Mouse (Mus musculus): ENCODE measurements around the gene 2210011C24Rik. TPM values are rescaled to one million over a fixed set of nuclear protein-coding genes. Genes with fewer than 3 reads are reported as not detected.
"Not testable (repeated sequence)": the region's sequence is repeated elsewhere in the genome, so short reads cannot be mapped to it uniquely, and the experiment has no call there.

Gene 2210011C24Rik
- polyA plus RNA-seq, 2 experiments: 1.1 to 2.0 TPM

GRCm38 (mm10) chr8:83994030-83994429, 17.9 kb downstream of the 2210011C24Rik start:
- H3K9me3 ChIP-seq (ENCODE audit: control insufficient read depth, low read length): no peaks in the 10 kb centered on the region
- 78% methylated on average over 3 of the region's 3 CpGs for WGBS
- no peak overlapping the region for H3K4me3 ChIP-seq (replicated peaks; ENCODE audit: low read length)
- no peak for ATAC-seq (ENCODE audit: low FRiP score, low read depth)
- H3K36me3 ChIP-seq (ENCODE audit: control insufficient read depth, insufficient read depth, low read length): peaks cover 50% of the 10 kb centered on the region
- no peak overlapping the region for H3K9ac ChIP-seq (ENCODE audit: low read depth, low read length, severe bottlenecking)
- H3K4me1 ChIP-seq (ENCODE audit: control insufficient read depth, insufficient read depth, low read length): peaks cover 8% of the 10 kb centered on the region
- no peak overlapping the region for H3K4me2 ChIP-seq (replicated peaks; ENCODE audit: low read depth, low read length, severe bottlenecking)
- H3K27ac ChIP-seq (replicated peaks; ENCODE audit: low read depth, low read length): no peak overlapping the region
- no peaks in the 10 kb centered on the region for H3K27me3 ChIP-seq (ENCODE audit: control insufficient read depth, insufficient read depth, low read length)
- no peak for DNase-seq (ENCODE audit: low spot score)
- TF ChIP-seq POLR2A (IDR thresholded peaks at IDR 0.05; ENCODE audit: borderline replicate concordance, extremely low read depth, insufficient read depth, insufficient read length): no peak

GRCm38 (mm10) chr8:83992488-83992887, 19.5 kb downstream of the 2210011C24Rik start:
- H3K4me2 ChIP-seq (replicated peaks; ENCODE audit: low read depth, low read length, severe bottlenecking): no peak overlapping the region
- no peaks in the 10 kb centered on the region for H3K9me3 ChIP-seq (ENCODE audit: control insufficient read depth, low read length)
- H3K36me3 ChIP-seq (ENCODE audit: control insufficient read depth, insufficient read depth, low read length): peaks cover 61% of the 10 kb centered on the region
- DNase-seq (ENCODE audit: low spot score): no peak
- no peak overlapping the region for H3K4me3 ChIP-seq (replicated peaks; ENCODE audit: low read length)
- no peak overlapping the region for H3K9ac ChIP-seq (ENCODE audit: low read depth, low read length, severe bottlenecking)
- peaks cover 4% of the 10 kb centered on the region for H3K4me1 ChIP-seq (ENCODE audit: control insufficient read depth, insufficient read depth, low read length)
- no peak for TF ChIP-seq POLR2A (IDR thresholded peaks at IDR 0.05; ENCODE audit: borderline replicate concordance, extremely low read depth, insufficient read depth, insufficient read length)
- 75% methylated on average over 2 of the region's 2 CpGs for WGBS
- ATAC-seq (ENCODE audit: low FRiP score, low read depth): no peak
- no peak overlapping the region for H3K27ac ChIP-seq (replicated peaks; ENCODE audit: low read depth, low read length)
- no peaks in the 10 kb centered on the region for H3K27me3 ChIP-seq (ENCODE audit: control insufficient read depth, insufficient read depth, low read length)

- Histone ChIP-seq H3K27ac (replicated peaks; ENCODE audit: low read depth, low read length) (no peak overlapping the region), H3K9me3 (ENCODE audit: control insufficient read depth, low read length) (no peaks in the 10 kb centered on the region), H3K9ac (ENCODE audit: low read depth, low read length, severe bottlenecking) (no peak overlapping the region), H3K4me1 (ENCODE audit: control insufficient read depth, insufficient read depth, low read length) (no peaks in the 10 kb centered on the region), H3K4me3 (replicated peaks; ENCODE audit: low read length) (no peak overlapping the region), H3K36me3 (ENCODE audit: control insufficient read depth, insufficient read depth, low read length) (peaks cover 81% of the 10 kb centered on the region), H3K4me2 (replicated peaks; ENCODE audit: low read depth, low read length, severe bottlenecking) (no peak overlapping the region), H3K27me3 (ENCODE audit: control insufficient read depth, insufficient read depth, low read length) (no peaks in the 10 kb centered on the region)
- TF ChIP-seq POLR2A (IDR thresholded peaks at IDR 0.05; ENCODE audit: borderline replicate concordance, extremely low read depth, insufficient read depth, insufficient read length): no peak
- ATAC-seq (ENCODE audit: low FRiP score, low read depth) (no peak), DNase-seq (ENCODE audit: low spot score) (no peak)
- 95% methylated on average over 14 of the region's 14 CpGs for WGBS
Measured at GRCm38 (mm10) chr8:83990170-83990569, 21.8 kb downstream of the 2210011C24Rik start.

GRCm38 (mm10) chr8:83989243-83989642, 22.7 kb downstream of the 2210011C24Rik start:
- DNase-seq (ENCODE audit: low spot score): no peak
- H3K27ac ChIP-seq (replicated peaks; ENCODE audit: low read depth, low read length): no peak overlapping the region
- H3K9ac ChIP-seq (ENCODE audit: low read depth, low read length, severe bottlenecking): no peak overlapping the region
- H3K9me3 ChIP-seq (ENCODE audit: control insufficient read depth, low read length): no peaks in the 10 kb centered on the region
- no peak for TF ChIP-seq POLR2A (IDR thresholded peaks at IDR 0.05; ENCODE audit: borderline replicate concordance, extremely low read depth, insufficient read depth, insufficient read length)
- no peak for ATAC-seq (ENCODE audit: low FRiP score, low read depth)
- H3K36me3 ChIP-seq (ENCODE audit: control insufficient read depth, insufficient read depth, low read length): peaks cover 85% of the 10 kb centered on the region
- H3K4me1 ChIP-seq (ENCODE audit: control insufficient read depth, insufficient read depth, low read length): no peaks in the 10 kb centered on the region
- no peak overlapping the region for H3K4me2 ChIP-seq (replicated peaks; ENCODE audit: low read depth, low read length, severe bottlenecking)
- no peak overlapping the region for H3K4me3 ChIP-seq (replicated peaks; ENCODE audit: low read length)
- H3K27me3 ChIP-seq (ENCODE audit: control insufficient read depth, insufficient read depth, low read length): no peaks in the 10 kb centered on the region
- whole genome bisulfite sequencing: 87% methylated on average over 7 of the region's 7 CpGs

GRCm38 (mm10) chr8:83983222-83983621, 28.7 kb downstream of the 2210011C24Rik start:
- not testable (repeated sequence) for ATAC-seq (ENCODE audit: low FRiP score, low read depth); H3K27ac ChIP-seq (replicated peaks; ENCODE audit: low read depth, low read length); H3K4me3 ChIP-seq (replicated peaks; ENCODE audit: low read length); H3K4me2 ChIP-seq (replicated peaks; ENCODE audit: low read depth, low read length, severe bottlenecking); H3K9me3 ChIP-seq (ENCODE audit: control insufficient read depth, low read length); H3K27me3 ChIP-seq (ENCODE audit: control insufficient read depth, insufficient read depth, low read length); H3K4me1 ChIP-seq (ENCODE audit: control insufficient read depth, insufficient read depth, low read length); H3K9ac ChIP-seq (ENCODE audit: low read depth, low read length, severe bottlenecking); DNase-seq (ENCODE audit: low spot score)
- 96% methylated on average over 2 of the region's 2 CpGs for WGBS
- H3K36me3 ChIP-seq (ENCODE audit: control insufficient read depth, insufficient read depth, low read length): peaks cover 77% of the 10 kb centered on the region

GRCm38 (mm10) chr8:83982449-83982848, 29.5 kb downstream of the 2210011C24Rik start:
- no peak for ATAC-seq (ENCODE audit: low FRiP score, low read depth)
- DNase-seq (ENCODE audit: low spot score): no peak
- Histone ChIP-seq H3K9me3 (ENCODE audit: control insufficient read depth, low read length) (no peaks in the 10 kb centered on the region), H3K27ac (replicated peaks; ENCODE audit: low read depth, low read length) (no peak overlapping the region), H3K36me3 (ENCODE audit: control insufficient read depth, insufficient read depth, low read length) (peaks cover 71% of the 10 kb centered on the region), H3K4me1 (ENCODE audit: control insufficient read depth, insufficient read depth, low read length) (peaks cover 3% of the 10 kb centered on the region; the same call in 1 of the 2 replicates), H3K4me3 (replicated peaks; ENCODE audit: low read length) (no peak overlapping the region), H3K4me2 (replicated peaks; ENCODE audit: low read depth, low read length, severe bottlenecking) (no peak overlapping the region), H3K9ac (ENCODE audit: low read depth, low read length, severe bottlenecking) (no peak overlapping the region), H3K27me3 (ENCODE audit: control insufficient read depth, insufficient read depth, low read length) (no peaks in the 10 kb centered on the region)
- WGBS: 91% methylated on average over 4 of the region's 4 CpGs
- TF ChIP-seq POLR2A (IDR thresholded peaks at IDR 0.05; ENCODE audit: borderline replicate concordance, extremely low read depth, insufficient read depth, insufficient read length): no peak

All from limb, embryonic 14.5 days (tissue).